Mouse (Mus musculus): ENCODE measurements around the gene Guk1.

Gene Guk1

DNA sequence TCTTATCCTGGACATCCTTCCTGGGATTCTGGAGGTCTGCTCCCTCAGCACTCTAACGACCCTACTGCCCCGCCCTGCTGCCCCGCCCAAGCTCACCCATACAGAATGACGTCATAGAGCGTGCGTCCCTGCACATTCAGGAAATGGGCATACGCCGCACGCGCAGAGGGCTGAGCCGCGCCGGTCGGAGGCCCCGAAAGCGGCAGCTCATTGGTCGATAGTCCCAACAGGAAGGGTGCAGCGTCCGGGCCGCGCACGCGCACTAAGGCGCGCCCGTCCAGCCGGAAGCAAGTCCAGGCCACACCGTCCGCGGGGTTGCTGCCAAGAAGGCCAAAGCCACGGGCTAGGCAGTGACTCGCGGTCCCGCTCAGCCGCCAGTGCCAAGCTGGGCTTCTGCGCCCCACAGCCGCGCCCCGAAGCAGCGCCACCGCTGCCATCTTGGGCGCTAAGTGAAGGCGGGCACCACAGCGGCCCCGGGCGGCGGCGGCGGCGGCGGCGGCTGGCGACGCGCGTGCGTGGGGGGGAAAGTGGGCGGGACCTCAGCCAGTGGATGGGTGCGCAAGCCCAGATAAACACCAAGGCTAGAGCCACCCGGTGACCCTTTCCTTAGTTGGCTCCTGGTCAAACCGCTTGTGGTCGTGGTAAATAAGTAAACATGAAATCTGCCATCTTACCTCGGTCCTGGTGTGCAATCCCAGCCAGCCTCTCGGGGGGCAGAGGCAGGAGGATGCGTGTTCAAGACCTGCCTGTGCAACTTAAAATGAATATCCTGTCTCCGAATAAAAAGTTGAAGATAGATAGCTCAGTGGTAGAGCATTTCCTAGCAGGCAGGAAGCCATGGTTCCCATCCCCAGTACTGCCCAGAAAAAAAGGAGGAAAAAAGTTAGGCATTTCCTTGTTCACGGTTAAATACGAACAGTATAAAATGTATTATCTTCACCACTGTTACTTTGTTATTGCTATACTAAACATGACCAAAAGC, 28.5 kb downstream of the Guk1 start, which contains the start of gene Iba57:
Gene Iba57 (minus strand): TSS at position 485 of the 982 bp plus-strand sequence.
- peak; percentile 92 for DNase-seq (ENCODE audit: low spot score)

DNA sequence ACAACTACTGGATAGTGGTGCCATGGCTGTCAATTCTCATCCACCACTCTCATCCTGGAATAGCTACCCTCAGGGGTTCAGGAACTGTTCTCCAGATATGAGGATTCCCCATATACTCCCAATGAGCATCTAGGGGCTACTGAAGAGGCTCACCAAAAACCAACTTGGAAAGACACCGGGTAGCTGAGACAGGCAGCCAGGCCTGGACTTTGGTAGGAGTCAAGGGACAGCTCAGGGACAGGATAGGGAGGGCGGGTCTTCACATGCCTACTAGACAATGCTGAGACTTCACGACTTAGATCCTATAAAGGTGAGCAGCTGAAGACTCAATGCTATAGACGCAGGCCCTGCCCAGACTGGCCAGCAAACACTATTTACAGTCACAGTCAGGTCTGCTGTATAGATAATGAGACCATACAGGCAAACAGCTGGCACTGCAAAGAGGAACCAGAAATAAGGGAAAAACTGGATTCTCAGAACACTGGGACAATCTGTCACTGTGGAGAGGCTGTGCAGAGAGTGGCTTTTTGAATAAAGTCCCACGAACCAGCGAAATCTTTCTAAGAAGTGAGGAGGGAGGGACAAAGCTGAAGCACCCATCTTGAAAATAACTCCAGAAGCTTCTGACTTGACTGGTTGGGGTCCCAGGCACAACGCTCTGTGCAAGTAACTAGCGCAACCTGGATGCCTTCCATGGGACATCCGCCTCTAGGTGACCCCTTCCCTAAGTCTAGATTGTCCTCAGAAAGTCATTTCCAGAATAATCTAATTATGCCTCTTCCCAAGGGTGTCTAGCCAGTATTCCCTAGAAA, 29.4 kb downstream of the Guk1 start:
- no peak for DNase-seq (ENCODE audit: low spot score)

GRCm38 (mm10) chr11:59161398-59161797, 30.6 kb downstream of the Guk1 start:
- no peak for DNase-seq (ENCODE audit: low spot score)

DNA sequence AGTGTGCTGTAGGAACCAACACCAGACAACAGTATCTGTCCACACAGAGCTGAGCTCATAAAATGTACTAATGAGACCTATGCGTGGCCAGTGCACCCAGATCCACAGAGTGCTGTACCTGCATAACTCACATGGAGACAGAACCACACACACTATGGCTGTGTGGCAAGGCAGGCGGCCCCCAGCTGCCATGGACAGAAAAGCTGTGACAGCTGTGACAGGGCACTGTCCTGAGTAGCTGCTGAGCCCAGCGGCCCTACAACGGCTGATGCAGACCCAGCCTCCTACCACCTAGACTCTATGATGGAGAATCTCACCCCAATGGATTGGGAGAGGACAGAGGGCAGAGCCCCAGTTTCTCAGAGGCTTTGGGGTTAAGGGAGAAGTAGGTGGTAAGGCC, 32.5 kb downstream of the Guk1 start:
- DNase-seq (ENCODE audit: low spot score), result no peak

DNA sequence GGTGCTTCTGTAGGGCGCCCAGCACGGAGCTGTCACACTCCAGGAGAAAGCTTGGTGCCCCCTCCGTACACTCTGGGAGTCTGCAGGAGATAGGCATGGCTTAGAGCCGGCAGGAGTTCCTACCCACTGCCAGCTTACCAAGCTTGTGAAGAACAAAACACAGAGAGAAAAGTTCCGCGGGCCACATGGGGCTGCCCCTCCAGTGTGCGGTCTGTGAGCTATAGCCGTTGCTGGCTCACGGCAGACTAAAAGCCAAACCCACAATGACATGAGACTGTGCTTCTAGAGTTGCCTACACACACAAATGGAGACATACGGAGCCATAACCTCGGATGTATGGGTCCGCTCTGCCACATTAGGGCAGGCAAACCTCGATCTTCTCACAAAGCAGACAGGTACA, 32.9 kb downstream of the Guk1 start:
- no peak for DNase-seq (ENCODE audit: low spot score)

DNA sequence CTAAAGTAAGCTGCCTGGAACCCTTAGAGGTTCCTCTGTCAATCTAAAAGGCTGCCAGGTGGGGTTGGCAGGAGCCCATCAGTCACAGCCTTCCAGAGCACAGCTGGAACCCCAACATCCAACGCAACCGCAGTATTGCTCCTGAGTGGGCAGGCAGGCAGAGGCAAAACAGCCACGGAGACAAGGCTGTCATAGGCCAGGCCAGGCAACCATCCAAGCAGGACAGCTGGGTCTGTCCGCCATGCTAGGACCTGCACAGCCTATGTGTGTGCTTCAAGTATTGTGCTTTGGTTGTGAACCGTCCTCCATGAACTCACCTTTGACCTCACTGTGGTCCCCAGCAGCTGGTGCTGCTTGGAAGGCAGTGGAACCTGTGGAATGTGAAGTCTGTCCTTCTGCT, 36.1 kb downstream of the Guk1 start:
- DNase-seq (ENCODE audit: low spot score), result no peak

DNA sequence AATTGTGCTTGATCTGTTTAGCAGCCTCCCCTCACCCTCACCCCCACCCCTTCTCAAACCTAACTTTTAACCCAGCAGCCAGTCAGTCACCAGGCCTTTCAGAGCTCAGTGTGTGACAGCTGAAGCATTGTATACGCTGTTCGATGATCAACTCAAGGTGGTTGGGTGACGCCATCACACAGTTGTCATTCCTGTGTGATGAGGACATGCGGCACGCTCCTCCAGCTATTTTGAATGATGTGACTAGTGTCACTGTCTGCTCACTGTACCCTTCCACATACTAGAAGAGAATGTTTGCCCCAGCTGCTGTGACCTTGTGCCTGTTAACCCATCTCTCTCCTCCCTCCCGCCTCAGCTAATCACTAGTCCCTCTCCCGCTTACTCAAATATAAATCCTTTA, 37.8 kb downstream of the Guk1 start:
- DNase-seq (ENCODE audit: low spot score), result no peak

DNA sequence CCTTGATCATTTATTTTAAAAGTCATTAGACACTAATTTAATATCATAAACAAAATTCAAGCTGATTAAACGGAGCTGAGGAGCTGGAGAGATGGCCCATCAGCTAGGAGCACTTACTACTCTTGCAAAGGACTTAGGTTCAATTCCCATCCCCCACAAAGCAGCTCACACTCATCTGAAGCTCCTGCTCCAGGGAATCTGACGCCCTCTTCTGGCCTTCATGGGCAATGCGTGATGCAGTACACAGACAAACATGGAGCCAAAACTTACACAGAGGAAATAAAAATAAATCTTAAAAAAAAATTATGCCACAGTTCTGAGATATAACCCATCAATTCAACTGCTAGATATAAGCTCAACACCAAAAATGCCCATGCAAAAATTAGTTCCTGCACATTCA, 40.3 kb downstream of the Guk1 start:
- DNase-seq (ENCODE audit: low spot score), result no peak

GRCm38 (mm10) chr11:59149302-59149701, 42.7 kb downstream of the Guk1 start:
- no peak for DNase-seq (ENCODE audit: low spot score)

GRCm38 (mm10) chr11:59142962-59143361, 49.0 kb downstream of the Guk1 start:
- no peak for DNase-seq (ENCODE audit: low spot score)

DNA sequence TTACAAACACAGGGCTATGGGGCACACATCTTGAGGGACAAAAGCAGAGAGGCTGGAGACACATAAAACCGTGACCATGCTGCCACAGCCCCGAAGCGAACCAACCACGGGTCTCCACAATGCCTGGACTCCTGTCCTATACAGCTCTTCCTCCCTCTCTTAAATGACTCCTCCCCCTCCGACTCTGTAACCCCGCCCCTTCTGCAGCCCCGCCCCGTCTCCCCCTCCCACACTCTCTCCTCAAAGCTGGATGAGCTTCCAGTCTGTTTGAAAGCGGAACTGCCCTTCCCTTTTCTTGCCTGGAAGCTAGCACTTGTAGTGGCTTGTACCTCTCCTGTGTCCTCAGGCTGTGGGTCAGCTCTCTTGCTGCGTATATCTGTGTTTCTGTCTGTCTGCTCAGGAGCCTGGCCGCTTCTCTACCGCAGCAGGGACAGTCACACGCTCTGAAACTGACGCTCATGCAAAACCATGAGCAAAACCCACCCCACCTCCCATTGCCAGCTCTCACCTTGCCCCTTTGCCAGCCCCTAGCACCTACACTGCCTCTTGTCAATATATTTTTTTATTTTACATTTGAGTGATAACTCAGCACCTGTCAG, 50.1 kb downstream of the Guk1 start:
- no peak for DNase-seq (ENCODE audit: low spot score)

DNA sequence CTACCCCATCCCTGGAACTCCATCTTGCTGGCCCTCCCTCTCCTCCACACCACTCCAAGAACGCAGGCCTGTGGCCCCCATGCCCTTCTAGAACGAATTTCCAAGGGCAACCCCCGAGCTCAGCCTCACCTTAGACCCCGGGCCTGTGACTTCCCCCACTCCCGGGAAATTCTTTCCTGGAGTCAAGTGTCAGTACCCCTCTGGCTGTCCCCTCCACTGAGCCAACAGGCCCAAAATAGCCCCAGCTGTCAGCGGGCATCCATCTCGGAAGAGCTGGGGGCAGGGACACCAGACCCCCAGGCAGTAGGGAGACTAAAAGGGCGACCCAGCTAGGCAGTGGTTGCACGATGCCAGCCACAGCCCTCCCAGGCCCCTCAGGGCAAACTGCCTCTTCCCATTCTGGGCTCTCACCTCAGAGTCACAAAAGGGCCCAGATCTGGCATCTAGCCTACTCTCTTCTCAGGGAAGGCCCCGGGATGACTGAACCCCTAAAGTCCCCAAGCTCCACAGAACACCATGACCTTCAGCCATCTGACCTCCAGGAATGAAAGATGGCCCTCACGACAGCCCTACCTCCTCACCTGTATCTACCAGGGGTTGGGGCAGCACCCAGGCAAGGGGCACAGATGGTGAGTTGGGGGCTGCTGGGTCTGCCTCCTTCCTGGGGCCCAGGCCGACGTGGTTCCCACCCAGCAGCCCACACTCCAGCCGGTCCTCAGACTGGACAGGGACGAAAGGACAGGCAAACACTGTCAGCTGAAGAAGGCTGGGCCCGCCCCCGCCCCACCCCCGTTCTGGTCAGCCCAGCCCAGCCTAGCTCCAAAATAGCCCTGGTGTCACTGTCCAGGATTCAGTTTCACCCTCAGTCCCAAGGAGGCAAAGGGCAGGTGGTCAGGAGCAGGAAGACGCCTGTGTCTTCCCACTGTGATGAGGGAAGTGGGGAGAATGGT, 53.2 kb downstream of the Guk1 start:
- DNase-seq (ENCODE audit: low spot score), result no peak

DNA sequence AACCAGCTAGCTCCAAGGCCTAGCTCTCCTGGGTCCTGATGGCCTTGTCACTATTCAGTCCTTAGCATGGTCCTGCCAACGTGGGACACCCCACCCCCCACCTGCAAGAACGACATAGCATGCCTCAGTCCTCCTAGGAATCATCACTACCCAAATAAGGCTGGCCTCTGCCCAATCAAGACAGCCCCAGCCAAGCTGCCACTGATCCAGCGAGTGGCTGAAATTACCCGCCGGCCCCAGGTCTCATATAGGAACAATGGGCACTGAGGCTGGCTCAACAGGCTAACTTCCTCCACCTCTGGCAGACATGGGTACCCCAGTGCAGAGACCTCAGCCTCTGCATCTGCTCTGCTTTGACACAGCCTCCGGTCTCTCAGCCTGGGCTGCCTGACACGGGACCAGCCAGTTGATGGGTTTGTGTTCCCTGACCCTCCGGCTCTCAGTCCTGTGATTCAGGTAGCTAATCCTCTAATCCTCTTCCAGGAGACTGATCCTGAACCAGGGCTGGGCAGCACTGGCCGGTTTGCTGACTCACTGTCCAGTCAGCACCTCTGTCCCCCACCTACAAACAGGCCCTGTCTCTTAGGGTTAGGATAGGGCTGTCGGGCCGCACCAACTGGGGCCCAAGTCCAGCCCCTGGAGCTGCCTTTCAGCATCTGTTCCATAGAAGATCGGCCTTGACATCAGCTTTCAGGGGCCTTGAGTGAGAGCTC, 54.9 kb downstream of the Guk1 start:
- no peak for DNase-seq (ENCODE audit: low spot score)

- DNase-seq (ENCODE audit: low spot score), result no peak
These were observed 56.0 kb downstream of the Guk1 start, which contains the start of gene Obscn for GRCm38 (mm10) chr11:59135904-59136452. Gene Obscn (minus strand): TSS chr11:59136402.

GRCm38 (mm10) chr11:59135051-59135820, 56.8 kb downstream of the Guk1 start:
- no peak for DNase-seq (ENCODE audit: low spot score)

DNA sequence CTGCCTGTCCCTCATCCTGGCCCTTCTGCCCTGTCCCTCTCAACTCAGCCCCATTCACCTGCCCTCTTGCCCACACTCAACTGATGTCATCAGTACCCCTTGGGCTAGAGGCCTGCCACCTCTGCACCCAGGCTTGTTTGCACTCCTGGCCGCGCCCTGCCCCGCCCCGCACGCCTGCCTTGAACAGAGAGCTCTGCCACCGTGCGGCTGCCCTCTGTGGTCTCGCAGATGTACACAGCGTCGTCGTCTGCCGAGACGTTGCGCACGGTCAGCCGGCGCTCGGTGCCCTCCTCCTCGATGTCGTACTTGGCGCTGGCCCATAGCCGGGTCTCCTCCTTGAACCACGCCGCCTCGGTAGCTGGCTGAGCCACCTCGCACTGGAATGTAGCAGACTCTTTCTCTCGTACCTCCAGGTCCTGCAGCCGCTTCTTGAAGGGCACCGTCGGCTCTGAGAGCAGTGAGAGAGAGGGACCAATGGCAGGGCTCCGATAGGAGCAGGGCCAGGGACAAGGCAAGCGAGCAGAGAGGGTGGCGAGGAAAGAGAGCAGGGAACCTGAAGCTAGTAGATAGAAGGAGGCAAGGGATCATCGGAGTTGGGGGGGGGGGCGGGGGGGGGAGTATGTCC, 57.5 kb downstream of the Guk1 start:
- no peak for DNase-seq (ENCODE audit: low spot score)

All from ovary, postnatal 14 days (tissue).